Mouse (Mus musculus) small intestine, adult 2 months (tissue): ENCODE measurements around the gene Zmiz1. TPM values are rescaled to one million over a fixed set of nuclear protein-coding genes. Genes with fewer than 3 reads are reported as not detected.
A peak's percentile ranks its signal among the peaks of the same experiment; 100 is the strongest.

Source experiments
- H3K27ac ChIP-seq: fragments of 200-500 bp; 2 replicates; pipeline ENCODE4 v1.5.1; 2012; ENCODE audit warnings: low read depth, low read length, control low read depth, inconsistent platforms; ENCODE audit not compliant: insufficient read depth
- H3K27me3 ChIP-seq: fragments of 200-500 bp; 2 replicates; pipeline ENCODE4 v1.6.1; 2012; ENCODE audit warnings: mild to moderate bottlenecking, moderate library complexity, low read length, inconsistent platforms; ENCODE audit not compliant: control insufficient read depth, insufficient read depth
- H3K36me3 ChIP-seq: fragments of 200-500 bp; 2 replicates; pipeline ENCODE4 v1.6.1; 2012; ENCODE audit warnings: mild to moderate bottlenecking, low read length, control low read depth, inconsistent platforms; ENCODE audit not compliant: control insufficient read depth, insufficient read depth
- H3K4me1 ChIP-seq: fragments of 200-500 bp; 2 replicates; pipeline ENCODE4 v1.6.1; 2012; ENCODE audit warnings: low read length, inconsistent platforms, mixed read lengths; ENCODE audit not compliant: control insufficient read depth, insufficient read depth, insufficient read length
- H3K4me3 ChIP-seq: fragments of 200-500 bp; 2 replicates; pipeline ENCODE4 v1.5.1; 2012; ENCODE audit warnings: low read depth, mild to moderate bottlenecking, control low read depth, inconsistent platforms, low read length, moderate library complexity
- CTCF ChIP-seq: fragments of 200-500 bp; IDR thresholded peaks from 2 replicates; pipeline ENCODE4 v1.5.1; 2012; ENCODE audit warnings: low read depth, mild to moderate bottlenecking, control low read depth, inconsistent platforms, low read length, moderate library complexity, mixed read lengths; ENCODE audit not compliant: insufficient replicate concordance, insufficient read length; ENCODE audit errors: extremely low read depth
- POLR2A ChIP-seq: fragments of 200-500 bp; IDR thresholded peaks from 2 replicates; pipeline ENCODE4 v1.6.1; 2012; ENCODE audit warnings: low read depth, mild to moderate bottlenecking, control low read depth, inconsistent platforms, low read length, moderate library complexity
- WGBS: fragments of 180-500 bp; shearing (Covaris S2); methylation state at CpG from one replicate; pipeline ENCODE4 v1.1.7; 2018; 5-methylcytosine and 5-hydroxymethylcytosine counted together
- polyA plus RNA-seq: library from polyadenylated mRNA; depleted of rRNA; stranded (reverse); fragments of >200 nt; gene quantifications from 2 replicates; pipeline ENCODE4 v1.2.3, GENCODE M21; 2012

Gene Zmiz1
- polyA plus RNA-seq, 1 experiment = 91.5 TPM

GRCm38 (mm10) chr14:25599934-25600333, 140.9 kb downstream of the Zmiz1 start:
- Histone ChIP-seq H3K4me3 (no peak overlapping the region), H3K36me3 (peaks cover 20% of the 10 kb centered on the region), H3K4me1 (no peaks in the 10 kb centered on the region), H3K27me3 (no peaks in the 10 kb centered on the region), H3K27ac (no peak overlapping the region)
- WGBS = 73% methylated on average over 12 of the region's 12 CpGs
- TF ChIP-seq CTCF = 0 out of 2 replicates have a peak, but pooled peaks have one; percentile 6
- TF ChIP-seq POLR2A = no peak

DNA sequence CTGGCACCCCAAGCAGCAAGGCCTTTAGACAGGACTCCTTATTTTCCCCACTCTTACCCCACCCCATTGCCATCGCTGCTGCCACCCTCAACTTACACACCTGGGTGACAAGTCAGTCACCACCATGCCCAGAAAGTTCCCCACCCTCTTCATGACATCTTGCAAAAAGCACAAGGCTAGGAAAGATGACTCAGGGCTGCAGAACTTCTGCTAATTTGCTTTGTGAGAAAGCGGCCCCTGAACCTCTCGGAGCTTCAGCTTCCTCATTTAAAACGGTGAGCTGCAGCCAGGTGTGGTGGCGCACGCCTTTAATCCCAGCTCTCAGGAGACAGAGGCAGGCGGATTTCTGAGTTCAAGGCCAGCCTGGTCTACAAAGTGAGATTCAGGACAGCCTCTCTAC, 141.4 kb downstream of the Zmiz1 start:
- Histone ChIP-seq H3K36me3 (peaks cover 18% of the 10 kb centered on the region), H3K4me3 (no peak overlapping the region), H3K27ac (no peak overlapping the region), H3K4me1 (no peaks in the 10 kb centered on the region), H3K27me3 (no peaks in the 10 kb centered on the region)
- 79% methylated on average over 7 of the region's 7 CpGs for WGBS
- no peak for TF ChIP-seq CTCF
- TF ChIP-seq POLR2A = no peak

DNA sequence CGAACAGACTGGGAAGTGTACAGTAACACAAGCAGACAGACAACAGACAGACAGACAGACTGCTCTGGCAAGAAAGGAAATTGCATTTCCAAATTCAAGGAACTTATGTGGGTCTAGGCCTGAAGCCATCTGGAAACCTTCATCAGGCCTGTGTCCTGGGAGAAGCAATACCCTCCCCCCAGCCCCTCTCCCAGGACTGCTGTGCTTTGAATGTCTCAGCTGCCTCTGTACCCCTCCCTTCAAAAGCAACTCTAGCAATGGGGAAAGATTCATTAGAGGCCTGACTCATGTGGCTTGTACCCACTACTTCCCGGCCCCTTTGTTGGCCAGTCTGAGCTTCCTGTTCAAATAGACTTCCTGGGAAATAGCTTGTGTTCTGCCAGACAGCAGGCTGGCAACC, 142.0 kb downstream of the Zmiz1 start:
- Histone ChIP-seq H3K36me3 (peaks cover 18% of the 10 kb centered on the region), H3K27me3 (no peaks in the 10 kb centered on the region), H3K4me3 (no peak overlapping the region), H3K4me1 (no peaks in the 10 kb centered on the region), H3K27ac (no peak overlapping the region)
- no peak for TF ChIP-seq POLR2A
- no peak for TF ChIP-seq CTCF
- 75% methylated on average over 2 of the region's 2 CpGs for WGBS

GRCm38 (mm10) chr14:25602018-25602417, 143.0 kb downstream of the Zmiz1 start:
- no peak overlapping the region for H3K27ac ChIP-seq
- H3K4me3 ChIP-seq = no peak overlapping the region
- no peaks in the 10 kb centered on the region for H3K27me3 ChIP-seq
- peaks cover 17% of the 10 kb centered on the region for H3K36me3 ChIP-seq
- TF ChIP-seq CTCF = no peak
- no peak for TF ChIP-seq POLR2A
- peaks cover 6% of the 10 kb centered on the region for H3K4me1 ChIP-seq
- WGBS = 66% methylated on average over 2 of the region's 2 CpGs

DNA sequence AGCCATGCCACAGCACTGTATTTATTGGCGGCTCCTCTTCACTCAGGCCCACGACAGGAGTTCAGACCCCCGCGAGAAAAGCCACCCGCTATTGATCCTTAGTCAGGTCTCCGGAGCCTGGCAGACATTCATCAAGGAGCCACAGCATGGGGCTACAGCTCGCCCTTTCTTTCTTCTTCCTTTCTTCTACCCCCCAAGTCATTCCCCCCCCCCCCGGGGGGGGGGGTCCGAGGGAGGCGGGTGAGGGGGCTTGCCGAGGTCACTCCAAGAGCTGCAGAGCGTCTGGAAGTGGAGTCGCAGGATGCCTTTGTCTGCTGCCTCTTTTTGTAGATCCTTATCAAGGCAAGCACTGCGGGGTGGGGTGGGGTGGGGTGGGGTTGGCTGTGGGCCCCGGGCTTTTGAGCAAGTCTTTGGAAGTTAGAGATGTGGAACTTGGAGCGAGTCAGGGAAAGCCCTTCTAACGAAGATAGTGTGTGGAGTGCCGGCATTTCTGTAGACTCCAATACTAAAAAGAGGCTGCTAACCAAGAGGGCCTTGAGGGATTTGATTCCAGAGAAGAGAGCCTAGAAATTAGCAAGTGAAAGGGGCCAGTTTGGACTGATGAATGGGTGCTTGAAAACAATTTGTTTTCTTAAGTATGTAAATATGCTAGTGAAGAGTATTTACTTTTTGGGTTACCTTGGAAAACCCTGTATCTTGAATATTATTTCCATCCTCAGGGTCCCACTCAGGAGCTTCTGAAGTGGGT, 145.6 kb downstream of the Zmiz1 start:
- Histone ChIP-seq H3K4me3 (no peak overlapping the region), H3K4me1 (peaks cover 8% of the 10 kb centered on the region), H3K27ac (no peak overlapping the region), H3K27me3 (no peaks in the 10 kb centered on the region), H3K36me3 (peaks cover 6% of the 10 kb centered on the region; the same call in 1 of the 2 replicates)
- 54% methylated on average over 18 of the region's 18 CpGs for WGBS
- TF ChIP-seq CTCF (no peak), POLR2A (no peak)

DNA sequence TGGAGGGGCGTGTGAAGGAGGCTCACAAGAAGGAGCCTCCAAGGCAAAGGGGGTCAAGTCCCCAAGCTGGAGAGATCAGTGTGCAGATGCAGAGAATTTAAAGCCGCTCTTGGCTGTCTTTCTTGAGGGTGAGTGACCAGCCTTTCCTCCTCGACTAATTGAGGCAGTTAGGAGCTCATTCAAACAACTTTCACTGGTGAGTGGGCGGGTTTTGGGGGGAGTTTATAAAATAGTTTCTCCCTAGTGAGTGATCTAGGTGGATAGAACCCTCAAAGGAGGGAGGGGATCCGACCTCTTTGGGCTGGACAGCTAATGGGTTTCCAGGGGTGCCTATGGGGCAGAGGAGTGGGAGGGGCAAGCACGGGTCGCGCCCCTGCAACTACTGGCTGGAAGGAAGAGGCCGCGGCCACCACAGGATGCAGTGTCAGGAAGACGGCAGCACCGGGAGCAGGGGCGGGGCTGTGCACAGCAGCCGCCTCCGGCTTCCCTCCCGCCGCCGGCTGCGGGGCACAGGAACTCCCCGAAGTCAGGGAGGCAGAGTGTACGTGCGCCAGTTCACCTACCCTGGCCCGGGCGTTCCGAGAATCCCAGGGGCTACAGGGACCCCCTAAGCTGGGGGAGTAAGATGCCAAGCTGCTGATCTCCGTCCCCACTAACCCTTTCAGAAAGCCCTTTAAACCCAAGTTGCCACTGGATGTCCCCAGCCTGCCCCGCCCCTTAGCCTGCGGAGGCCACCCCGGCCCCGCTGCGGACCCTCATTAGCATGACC, 147.6 kb downstream of the Zmiz1 start:
- Histone ChIP-seq H3K36me3 (no peaks in the 10 kb centered on the region), H3K4me3 (peak overlapping the region; percentile 64), H3K27me3 (no peaks in the 10 kb centered on the region), H3K27ac (no peak overlapping the region), H3K4me1 (peaks cover 18% of the 10 kb centered on the region)
- 7% methylated on average over 31 of the region's 31 CpGs for WGBS
- TF ChIP-seq CTCF (no peak), POLR2A (no peak; the same call in 1 of the 2 replicates)

- TF ChIP-seq POLR2A (no peak), CTCF (no peak)
- 1% methylated on average over 102 of the region's 103 CpGs for WGBS
- no peaks in the 10 kb centered on the region for H3K27me3 ChIP-seq
- 0 out of 2 replicates have a peak overlapping the region, but pooled peaks have one; percentile 6 for H3K27ac ChIP-seq
- no peaks in the 10 kb centered on the region for H3K36me3 ChIP-seq
- H3K4me3 ChIP-seq = peak overlapping the region; percentile 64
- peaks cover 20% of the 10 kb centered on the region for H3K4me1 ChIP-seq
Observed at GRCm38 (mm10) chr14:25607141-25607967, 148.4 kb downstream of the Zmiz1 start.
